In genomic region chr1:44147563-44148381, GRCm38 (mm10) we compare ENCODE assay signal across 8 mouse cellular contexts. TPM values are rescaled to one million over a fixed set of nuclear protein-coding genes. Genes with fewer than 3 reads are reported as not detected.
DNase-seq lines count a peak whose midpoint lies in the region; ATAC-seq and TF ChIP-seq lines count a peak whose summit lies in the region.

TSS of gene Ercc5 (plus strand) at chr1:44147744.

- TF ChIP-seq CTCF in midbrain, postnatal 0 days (IDR thresholded peaks at IDR 0.05), result no peak; the same call in 1 of the 2 replicates

- WGBS in embryonic facial prominence, embryonic 14.5 days, result under 1% methylated on average over 57 of the region's 66 CpGs
- under 1% methylated on average over 63 of the region's 66 CpGs for WGBS in limb, embryonic 14.5 days
- WGBS in midbrain, postnatal 0 days, result under 1% methylated on average over 62 of the region's 66 CpGs

- peak; percentile 95 for DNase-seq in 3T3-L1 (ENCODE audit: low read depth, low spot score)
- peak; percentile 40 to 70 for DNase-seq in adrenal gland, postnatal 4 days (ENCODE audit: low spot score in 2 of 2)
- DNase-seq in embryonic facial prominence, embryonic 14.5 days (ENCODE audit: low spot score), result peak; percentile 97
- DNase-seq in heart, adult 8-10 months (ENCODE audit: low spot score), result peak; percentile 93
- DNase-seq in kidney, adult 9 months, result peak; percentile 91
- peak; percentile 95 for DNase-seq in limb, embryonic 14.5 days (ENCODE audit: low spot score)
- peak; percentile 94 for DNase-seq in midbrain, postnatal 0 days (ENCODE audit: low spot score)
- DNase-seq in spleen, postnatal 14 days (ENCODE audit: low spot score in 2 of 2), result peak; percentile 49 to 55

- H3K4me3 ChIP-seq in embryonic facial prominence, embryonic 14.5 days (ENCODE audit: low read depth, low read length), result peak within 1 kb of the TSS; percentile 96
- H3K4me3 ChIP-seq in limb, embryonic 14.5 days (replicated peaks; ENCODE audit: low read length), result peak within 1 kb of the TSS; percentile 90
- H3K4me3 ChIP-seq in midbrain, postnatal 0 days (ENCODE audit: low read depth, low read length), result peak within 1 kb of the TSS; percentile 91

- H3K9me3 ChIP-seq in embryonic facial prominence, embryonic 14.5 days (ENCODE audit: control insufficient read depth, low read length), result no peaks in the 10 kb centered on the region
- no peaks in the 10 kb centered on the region for H3K9me3 ChIP-seq in limb, embryonic 14.5 days (ENCODE audit: control insufficient read depth, low read length)
- no peaks in the 10 kb centered on the region for H3K9me3 ChIP-seq in midbrain, postnatal 0 days (ENCODE audit: low read length)

- peak within 1 kb of the TSS; percentile 66 for H3K4me2 ChIP-seq in embryonic facial prominence, embryonic 14.5 days (ENCODE audit: low read depth, low read length)
- peak within 1 kb of the TSS; percentile 73 for H3K4me2 ChIP-seq in limb, embryonic 14.5 days (replicated peaks; ENCODE audit: low read depth, low read length, severe bottlenecking)
- H3K4me2 ChIP-seq in midbrain, postnatal 0 days (ENCODE audit: low read depth, low read length, poor library complexity, severe bottlenecking), result peak within 1 kb of the TSS; percentile 69

- H3K9ac ChIP-seq in embryonic facial prominence, embryonic 14.5 days (ENCODE audit: low read depth, low read length), result peak within 1 kb of the TSS; percentile 96
- peak within 1 kb of the TSS; percentile 94 for H3K9ac ChIP-seq in limb, embryonic 14.5 days (ENCODE audit: low read depth, low read length, severe bottlenecking)
- H3K9ac ChIP-seq in midbrain, postnatal 0 days (replicated peaks; ENCODE audit: low read length, poor library complexity, severe bottlenecking), result peak within 1 kb of the TSS; percentile 97

- peaks cover 9% of the 10 kb centered on the region for H3K36me3 ChIP-seq in embryonic facial prominence, embryonic 14.5 days (ENCODE audit: control insufficient read depth, insufficient read depth, low read length)
- H3K36me3 ChIP-seq in limb, embryonic 14.5 days (ENCODE audit: control insufficient read depth, insufficient read depth, low read length), result peaks cover 17% of the 10 kb centered on the region
- H3K36me3 ChIP-seq in midbrain, postnatal 0 days (ENCODE audit: insufficient read depth, low read length), result peaks cover 10% of the 10 kb centered on the region

- H3K4me1 ChIP-seq in embryonic facial prominence, embryonic 14.5 days (ENCODE audit: control insufficient read depth, insufficient read depth, low read length), result peaks cover 7% of the 10 kb centered on the region; the same call in 1 of the 2 replicates
- H3K4me1 ChIP-seq in limb, embryonic 14.5 days (ENCODE audit: control insufficient read depth, insufficient read depth, low read length), result peaks cover 11% of the 10 kb centered on the region; the same call in 1 of the 2 replicates
- H3K4me1 ChIP-seq in midbrain, postnatal 0 days (ENCODE audit: insufficient read depth, low read length), result no peaks in the 10 kb centered on the region

- peak within 1 kb of the TSS; percentile 99 for H3K27ac ChIP-seq in embryonic facial prominence, embryonic 14.5 days (replicated peaks; ENCODE audit: low read depth, low read length)
- H3K27ac ChIP-seq in limb, embryonic 14.5 days (replicated peaks; ENCODE audit: low read depth, low read length), result peak within 1 kb of the TSS; percentile 97
- peak within 1 kb of the TSS; percentile 97 for H3K27ac ChIP-seq in midbrain, postnatal 0 days (ENCODE audit: low read depth, low read length)

- H3K27me3 ChIP-seq in embryonic facial prominence, embryonic 14.5 days (replicated peaks; ENCODE audit: control insufficient read depth, insufficient read depth, low read length), result no peaks in the 10 kb centered on the region
- H3K27me3 ChIP-seq in limb, embryonic 14.5 days (ENCODE audit: control insufficient read depth, insufficient read depth, low read length), result no peaks in the 10 kb centered on the region
- no peaks in the 10 kb centered on the region for H3K27me3 ChIP-seq in midbrain, postnatal 0 days (ENCODE audit: insufficient read depth, low read length)

- 0 out of 2 replicates have a peak, but pooled peaks have one; percentile 94 for TF ChIP-seq POLR2A in limb, embryonic 14.5 days (IDR thresholded peaks at IDR 0.05; ENCODE audit: borderline replicate concordance, extremely low read depth, insufficient read depth, insufficient read length)

- ATAC-seq in embryonic facial prominence, embryonic 14.5 days (ENCODE audit: low read depth), result peak; percentile 98
- ATAC-seq in limb, embryonic 14.5 days (ENCODE audit: low FRiP score, low read depth), result peak; percentile 97
- ATAC-seq in midbrain, postnatal 0 days (ENCODE audit: low FRiP score), result peak; percentile 94

RNA-seq across cellular contexts. Expression of gene Ercc5, which starts in this region (rescaled TPM):
- 10 to 100 TPM; 24.3 to 29.5 TPM for total RNA-seq in adrenal gland, postnatal 4 days (2021)
- polyA plus RNA-seq in embryonic facial prominence, embryonic 14.5 days (2014; fragmentation: Nextera tagmentation; extraction: Ambion mirVana), result 22.1 and 22.4 TPM in 2 replicates
- total RNA-seq in heart, adult 8-10 months (2022), result 10 to 100 TPM; 13.1 to 18.8 (median 16.6) TPM
- 18.4 and 23.4 TPM in 2 replicates for polyA plus RNA-seq in limb, embryonic 14.5 days (2012; rRNA removed)
- polyA plus RNA-seq in limb, embryonic 14.5 days (2014; fragmentation: Nextera tagmentation; extraction: Ambion mirVana), result 25.2 and 28.2 TPM in 2 replicates
- total RNA-seq in midbrain, postnatal 0 days (2014; rRNA removed), result 14.9 and 24.3 TPM in 2 replicates
- polyA plus RNA-seq in midbrain, postnatal 0 days (2015; fragmentation: Nextera tagmentation; extraction: Ambion mirVana), result 18.8 and 23.6 TPM in 2 replicates

Comparison
In these comparisons a context has a peak if more than half of its experiments do, and no peak if none do; other contexts are left out.
1. Peak in every context shown above with its lines: DNase-seq, ATAC-seq, H3K4me3 ChIP-seq and H3K27ac ChIP-seq.